Mouse (Mus musculus) limb, embryonic 14.5 days (tissue): ENCODE measurements around the gene Tmeff1. TPM values are rescaled to one million over a fixed set of nuclear protein-coding genes. Genes with fewer than 3 reads are reported as not detected.

ENCODE experiments used
- ATAC-seq: fragments of 200-750 bp; cut with Nextera tagmentation; 2 replicates; pipeline ENCODE4 v1.8.0; 2017; ENCODE audit warnings: low read depth, moderate number of reproducible peaks, moderate TSS enrichment; ENCODE audit not compliant: low FRiP score
- DNase-seq: peaks from one replicate; pipeline ENCODE4 v3.0.0-alpha.2; 2015; ENCODE audit warnings: low spot score
- H3K27ac ChIP-seq: fragments of 300-500 bp; sonication (generic); replicated peaks from 2 replicates; pipeline ENCODE4 v1.5.1; 2014; ENCODE audit warnings: low read depth, mild to moderate bottlenecking, low read length, moderate library complexity, mixed read lengths
- H3K27me3 ChIP-seq: fragments of 300-500 bp; sonication (generic); 2 replicates; pipeline ENCODE4 v1.6.1; 2014; ENCODE audit warnings: low read length, mixed read lengths; ENCODE audit not compliant: control insufficient read depth, insufficient read depth
- H3K36me3 ChIP-seq: fragments of 300-500 bp; sonication (generic); 2 replicates; pipeline ENCODE4 v1.6.1; 2014; ENCODE audit warnings: mild to moderate bottlenecking, low read length, moderate library complexity, mixed read lengths; ENCODE audit not compliant: control insufficient read depth, insufficient read depth
- H3K4me1 ChIP-seq: fragments of 300-500 bp; sonication (generic); 2 replicates; pipeline ENCODE4 v1.6.1; 2014; ENCODE audit warnings: antibody characterized with exemption, low read length, mixed read lengths; ENCODE audit not compliant: control insufficient read depth, insufficient read depth
- H3K4me2 ChIP-seq: fragments of 300-500 bp; sonication (generic); replicated peaks from 2 replicates; pipeline ENCODE4 v1.6.1; 2014; ENCODE audit warnings: low read depth, mild to moderate bottlenecking, low read length, moderate library complexity; ENCODE audit not compliant: severe bottlenecking
- H3K4me3 ChIP-seq: fragments of 300-500 bp; sonication (generic); replicated peaks from 2 replicates; pipeline ENCODE4 v1.5.1; 2014; ENCODE audit warnings: low read length
- H3K9ac ChIP-seq: fragments of 300-500 bp; sonication (generic); 2 replicates; pipeline ENCODE4 v1.6.1; 2014; ENCODE audit warnings: mild to moderate bottlenecking, low read depth, low read length, moderate library complexity; ENCODE audit not compliant: severe bottlenecking
- H3K9me3 ChIP-seq: fragments of 300-500 bp; sonication (generic); 2 replicates; pipeline ENCODE4 v1.6.1; 2016; ENCODE audit warnings: low read length; ENCODE audit not compliant: control insufficient read depth
- POLR2A ChIP-seq: fragments of 200-500 bp; IDR thresholded peaks from 2 replicates; pipeline ENCODE4 v1.8.0; 2012; ENCODE audit warnings: inconsistent platforms, mild to moderate bottlenecking, moderate library complexity, borderline replicate concordance; ENCODE audit not compliant: insufficient read depth, insufficient read length; ENCODE audit errors: extremely low read depth
- WGBS: fragments of 180-500 bp; shearing (Covaris S2); extraction: QIAGEN DNeasy Blood & Tissue Kit; methylation state at CpG from one replicate; pipeline ENCODE4 v1.1.7; 2014; 5-methylcytosine and 5-hydroxymethylcytosine counted together
- polyA plus RNA-seq, 2 experiments: library from polyadenylated mRNA; depleted of rRNA in 1 of 2; stranded (reverse) in 1 of 2; unstranded in 1 of 2; fragments of >200 nt; fragmentation: Nextera tagmentation in 1 of 2; extraction: Ambion mirVana in 1 of 2; gene quantifications; 2 replicates each; pipeline versions ENCODE4 v1.2.1 to v1.2.3; 2012 to 2014

Tmeff1 gene
- polyA plus RNA-seq, 2 experiments: 55.4 to 71.7 TPM

- H3K36me3 ChIP-seq: peaks cover 5% of the 10 kb centered on the region; the same call in 1 of the 2 replicates
- 87% methylated on average over 7 of the region's 7 CpGs for WGBS
- H3K27ac ChIP-seq: no peak overlapping the region
- no peak for TF ChIP-seq POLR2A
- no peak for ATAC-seq
- H3K4me1 ChIP-seq: peaks cover 10% of the 10 kb centered on the region
- no peaks in the 10 kb centered on the region for H3K27me3 ChIP-seq
- no peak overlapping the region for H3K4me2 ChIP-seq
- no peak for DNase-seq
- no peak overlapping the region for H3K4me3 ChIP-seq
- no peak overlapping the region for H3K9ac ChIP-seq
- H3K9me3 ChIP-seq: no peaks in the 10 kb centered on the region
These were observed 5.9 kb downstream of the Tmeff1 start for GRCm38 (mm10) chr4:48590862-48591261.

GRCm38 (mm10) chr4:48591390-48591789 is 6.4 kb downstream of the Tmeff1 start:
- H3K9ac ChIP-seq: no peak overlapping the region
- H3K36me3 ChIP-seq: peaks cover 5% of the 10 kb centered on the region; the same call in 1 of the 2 replicates
- H3K27ac ChIP-seq: no peak overlapping the region
- DNase-seq: no peak
- no peaks in the 10 kb centered on the region for H3K9me3 ChIP-seq
- 93% methylated on average over 3 of the region's 3 CpGs for WGBS
- H3K4me1 ChIP-seq: peaks cover 6% of the 10 kb centered on the region
- H3K4me2 ChIP-seq: no peak overlapping the region
- no peak overlapping the region for H3K4me3 ChIP-seq
- no peaks in the 10 kb centered on the region for H3K27me3 ChIP-seq
- no peak for TF ChIP-seq POLR2A
- ATAC-seq: no peak

GRCm38 (mm10) chr4:48592328-48592727 is 7.4 kb downstream of the Tmeff1 start:
- H3K4me3 ChIP-seq: no peak overlapping the region
- no peaks in the 10 kb centered on the region for H3K9me3 ChIP-seq
- no peak for TF ChIP-seq POLR2A
- H3K36me3 ChIP-seq: peaks cover 5% of the 10 kb centered on the region; the same call in 1 of the 2 replicates
- no peak overlapping the region for H3K4me2 ChIP-seq
- no peak for ATAC-seq
- H3K27ac ChIP-seq: no peak overlapping the region
- no peaks in the 10 kb centered on the region for H3K27me3 ChIP-seq
- 64% methylated on average over 5 of the region's 5 CpGs for WGBS
- no peak overlapping the region for H3K9ac ChIP-seq
- DNase-seq: no peak
- H3K4me1 ChIP-seq: peaks cover 3% of the 10 kb centered on the region; the same call in 1 of the 2 replicates

- no peaks in the 10 kb centered on the region for H3K27me3 ChIP-seq
These were observed 7.9 kb downstream of the Tmeff1 start for GRCm38 (mm10) chr4:48592844-48593243.

GRCm38 (mm10) chr4:48596111-48596510 is 11.1 kb downstream of the Tmeff1 start:
- ATAC-seq: no peak
- WGBS: 92% methylated on average over 7 of the region's 7 CpGs
- Histone ChIP-seq H3K9me3 (no peaks in the 10 kb centered on the region), H3K27me3 (no peaks in the 10 kb centered on the region), H3K4me1 (peaks cover 3% of the 10 kb centered on the region; the same call in 1 of the 2 replicates), H3K9ac (no peak overlapping the region), H3K4me3 (no peak overlapping the region), H3K36me3 (no peaks in the 10 kb centered on the region; the same call in 1 of the 2 replicates), H3K27ac (no peak overlapping the region), H3K4me2 (no peak overlapping the region)
- no peak for TF ChIP-seq POLR2A
- no peak for DNase-seq

More at GRCm38 (mm10) chr4:48592844-48593243, 7.9 kb downstream of the Tmeff1 start:
- peaks cover 5% of the 10 kb centered on the region; the same call in 1 of the 2 replicates for H3K36me3 ChIP-seq
- no peak for TF ChIP-seq POLR2A
- H3K27ac ChIP-seq: no peak overlapping the region
- 93% methylated on average over 7 of the region's 7 CpGs for WGBS
- H3K9me3 ChIP-seq: no peaks in the 10 kb centered on the region
- no peak overlapping the region for H3K4me2 ChIP-seq
- no peak overlapping the region for H3K4me3 ChIP-seq
- ATAC-seq (no peak), DNase-seq (no peak)
- no peak overlapping the region for H3K9ac ChIP-seq
- peaks cover 3% of the 10 kb centered on the region; the same call in 1 of the 2 replicates for H3K4me1 ChIP-seq
